Mouse (Mus musculus): ENCODE data around the gene Ttll11. TPM values are rescaled to one million over a fixed set of nuclear protein-coding genes. Genes with fewer than 3 reads are reported as not detected.

Gene Ttll11
- polyA plus RNA-seq, 1 experiment from 2014 or later = 0.94 TPM

DNA sequence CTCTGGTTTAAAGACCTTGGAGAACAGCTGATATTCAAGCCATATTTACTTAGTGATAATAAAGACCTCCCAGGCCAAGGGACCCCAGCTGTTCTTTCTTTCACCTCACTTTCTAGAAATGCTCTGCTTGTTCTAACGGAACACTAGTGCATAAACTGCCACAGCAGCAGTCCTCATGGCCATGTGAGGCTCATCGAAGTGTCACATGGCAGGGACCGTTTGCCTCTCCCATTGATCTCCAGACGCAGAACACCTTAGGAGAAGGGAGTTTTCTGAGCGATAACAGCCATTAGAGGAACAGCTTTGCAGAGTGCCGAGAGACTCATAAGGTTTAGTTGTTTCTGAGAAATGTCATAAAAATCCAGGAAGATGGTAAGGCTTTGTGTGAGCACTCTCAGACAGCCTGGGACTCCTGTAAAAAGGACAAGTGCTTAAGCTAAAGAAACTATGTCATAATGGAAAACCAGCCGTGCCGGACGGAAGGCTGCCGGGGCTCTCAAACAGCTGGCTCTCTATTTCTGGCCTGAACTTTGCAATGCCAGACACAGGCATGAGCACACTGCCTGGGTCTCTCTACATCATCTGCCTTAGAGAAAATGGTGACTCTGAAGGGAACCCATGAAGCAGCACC, 13.7 kb downstream of the Ttll11 start:
- no peaks in the 10 kb centered on the region for H3K9me3 ChIP-seq (replicated peaks)
- no peak overlapping the region for H3K27ac ChIP-seq
- 61% methylated on average over 10 of the region's 10 CpGs for WGBS
- no peaks in the 10 kb centered on the region for H3K36me3 ChIP-seq
- no peak overlapping the region for H3K4me2 ChIP-seq
- H3K27me3 ChIP-seq = no peaks in the 10 kb centered on the region
- H3K9ac ChIP-seq = no peak overlapping the region
- no peaks in the 10 kb centered on the region for H3K4me1 ChIP-seq (replicated peaks)
- H3K4me3 ChIP-seq = no peak overlapping the region
- no peak for ATAC-seq (replicated peaks; ENCODE audit: insufficient number of reproducible peaks, insufficient read depth, low FRiP score, low read depth)

GRCm38 (mm10) chr2:35963280-35963679, 16.4 kb downstream of the Ttll11 start:
- no peak for ATAC-seq (replicated peaks; ENCODE audit: insufficient number of reproducible peaks, insufficient read depth, low FRiP score, low read depth)
- Histone ChIP-seq H3K27me3 (no peaks in the 10 kb centered on the region), H3K9ac (no peak overlapping the region), H3K36me3 (no peaks in the 10 kb centered on the region), H3K27ac (no peak overlapping the region), H3K4me1 (replicated peaks) (no peaks in the 10 kb centered on the region), H3K9me3 (replicated peaks) (no peaks in the 10 kb centered on the region), H3K4me2 (no peak overlapping the region), H3K4me3 (no peak overlapping the region)
- WGBS = 85% methylated on average over 2 of the region's 2 CpGs

GRCm38 (mm10) chr2:35961593-35962127, 18.1 kb downstream of the Ttll11 start:
- 68% methylated on average over 3 of the region's 3 CpGs for WGBS
- Histone ChIP-seq H3K36me3 (no peaks in the 10 kb centered on the region), H3K27ac (no peak overlapping the region), H3K4me3 (no peak overlapping the region), H3K4me1 (replicated peaks) (no peaks in the 10 kb centered on the region), H3K27me3 (no peaks in the 10 kb centered on the region), H3K9ac (no peak overlapping the region), H3K9me3 (replicated peaks) (no peaks in the 10 kb centered on the region), H3K4me2 (no peak overlapping the region)
- no peak for ATAC-seq (replicated peaks; ENCODE audit: insufficient number of reproducible peaks, insufficient read depth, low FRiP score, low read depth)

GRCm38 (mm10) chr2:35957471-35958140, 22.1 kb downstream of the Ttll11 start:
- Histone ChIP-seq H3K4me1 (replicated peaks) (no peaks in the 10 kb centered on the region), H3K36me3 (no peaks in the 10 kb centered on the region), H3K27me3 (peaks cover 4% of the 10 kb centered on the region; the same call in 1 of the 2 replicates), H3K4me3 (no peak overlapping the region), H3K9ac (no peak overlapping the region), H3K4me2 (no peak overlapping the region), H3K27ac (no peak overlapping the region), H3K9me3 (replicated peaks) (no peaks in the 10 kb centered on the region)
- ATAC-seq (replicated peaks; ENCODE audit: insufficient number of reproducible peaks, insufficient read depth, low FRiP score, low read depth) = no peak
- 66% methylated on average over 7 of the region's 7 CpGs for WGBS

DNA sequence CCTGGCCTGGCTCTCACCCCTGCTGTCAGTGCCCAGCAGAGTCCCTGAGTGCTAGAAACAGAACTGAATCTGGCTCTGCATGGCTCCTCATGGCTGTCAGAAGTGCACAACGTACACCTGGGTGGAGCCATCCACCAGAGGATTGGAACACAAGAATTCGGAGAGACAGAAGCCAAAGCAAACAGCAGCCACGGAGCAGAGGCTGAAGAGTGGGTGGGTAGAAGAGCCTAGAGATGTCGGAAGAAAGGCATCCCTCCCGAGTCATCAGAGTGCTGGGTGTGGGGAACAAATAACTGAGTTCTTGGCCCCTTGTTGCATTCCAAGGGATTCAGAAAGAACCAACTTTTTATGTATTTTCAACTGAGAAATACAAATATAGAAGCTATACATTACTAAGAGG, 24.5 kb downstream of the Ttll11 start:
- Histone ChIP-seq H3K4me2 (no peak overlapping the region), H3K4me1 (replicated peaks) (no peaks in the 10 kb centered on the region), H3K27ac (no peak overlapping the region), H3K9me3 (replicated peaks) (no peaks in the 10 kb centered on the region), H3K9ac (no peak overlapping the region), H3K4me3 (no peak overlapping the region), H3K36me3 (no peaks in the 10 kb centered on the region), H3K27me3 (peaks cover 4% of the 10 kb centered on the region; the same call in 1 of the 2 replicates)
- WGBS = 34% methylated on average over 5 of the region's 5 CpGs
- ATAC-seq (replicated peaks; ENCODE audit: insufficient number of reproducible peaks, insufficient read depth, low FRiP score, low read depth) = no peak

GRCm38 (mm10) chr2:35952187-35952958, 27.3 kb downstream of the Ttll11 start:
- no peak overlapping the region for H3K9ac ChIP-seq
- H3K27me3 ChIP-seq = peaks cover 4% of the 10 kb centered on the region; the same call in 1 of the 2 replicates
- H3K4me2 ChIP-seq = no peak overlapping the region
- 55% methylated on average over 16 of the region's 16 CpGs for WGBS
- no peaks in the 10 kb centered on the region for H3K36me3 ChIP-seq
- no peak for ATAC-seq (replicated peaks; ENCODE audit: insufficient number of reproducible peaks, insufficient read depth, low FRiP score, low read depth)
- H3K4me1 ChIP-seq (replicated peaks) = no peaks in the 10 kb centered on the region
- no peak overlapping the region for H3K4me3 ChIP-seq
- no peak overlapping the region for H3K27ac ChIP-seq
- peaks cover 6% of the 10 kb centered on the region; the same call in 1 of the 2 replicates for H3K9me3 ChIP-seq (replicated peaks)

- Histone ChIP-seq H3K9me3 (replicated peaks) (peaks cover 6% of the 10 kb centered on the region; the same call in 1 of the 2 replicates), H3K27ac (no peak overlapping the region), H3K36me3 (no peaks in the 10 kb centered on the region), H3K4me3 (no peak overlapping the region), H3K4me2 (no peak overlapping the region), H3K27me3 (no peaks in the 10 kb centered on the region), H3K9ac (no peak overlapping the region), H3K4me1 (replicated peaks) (no peaks in the 10 kb centered on the region)
- no peak for ATAC-seq (replicated peaks; ENCODE audit: insufficient number of reproducible peaks, insufficient read depth, low FRiP score, low read depth)
- 76% methylated on average over 4 of the region's 4 CpGs for WGBS
These were observed 34.8 kb downstream of the Ttll11 start for GRCm38 (mm10) chr2:35944896-35945295.

- Histone ChIP-seq H3K4me2 (no peak overlapping the region), H3K4me3 (no peak overlapping the region), H3K36me3 (no peaks in the 10 kb centered on the region), H3K9me3 (replicated peaks) (no peaks in the 10 kb centered on the region), H3K9ac (no peak overlapping the region), H3K27ac (no peak overlapping the region), H3K4me1 (replicated peaks) (no peaks in the 10 kb centered on the region), H3K27me3 (no peaks in the 10 kb centered on the region)
- WGBS = 72% methylated on average over 9 of the region's 9 CpGs
- ATAC-seq (replicated peaks; ENCODE audit: insufficient number of reproducible peaks, insufficient read depth, low FRiP score, low read depth) = no peak
These were observed 36.8 kb downstream of the Ttll11 start for GRCm38 (mm10) chr2:35942960-35943359.

DNA sequence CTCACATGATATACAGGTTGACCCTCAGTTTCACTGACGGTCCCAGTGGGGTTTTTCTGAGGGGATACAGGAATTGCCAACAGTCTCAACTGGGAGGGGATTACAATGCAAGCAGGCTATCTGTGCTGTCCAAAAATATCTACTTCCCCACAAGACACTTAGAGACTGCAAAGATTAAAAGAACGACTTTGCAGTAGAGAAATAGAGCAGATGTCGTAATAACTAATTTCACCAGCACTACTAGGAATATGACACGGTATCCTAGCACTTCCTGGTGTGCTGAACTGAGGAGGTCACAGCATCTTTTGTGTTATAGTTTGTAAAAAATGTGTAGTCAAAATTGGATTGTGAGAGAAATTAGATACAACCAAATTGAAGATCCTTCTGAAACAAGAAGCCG, 44.7 kb downstream of the Ttll11 start:
- Histone ChIP-seq H3K36me3 (no peaks in the 10 kb centered on the region), H3K4me3 (no peak overlapping the region), H3K9me3 (replicated peaks) (no peaks in the 10 kb centered on the region), H3K9ac (no peak overlapping the region), H3K4me2 (no peak overlapping the region), H3K27ac (no peak overlapping the region), H3K27me3 (no peaks in the 10 kb centered on the region), H3K4me1 (replicated peaks) (no peaks in the 10 kb centered on the region; the same call in 1 of the 2 replicates)
- WGBS = 41% methylated on average over 5 of the region's 5 CpGs
- ATAC-seq (replicated peaks; ENCODE audit: insufficient number of reproducible peaks, insufficient read depth, low FRiP score, low read depth) = no peak

DNA sequence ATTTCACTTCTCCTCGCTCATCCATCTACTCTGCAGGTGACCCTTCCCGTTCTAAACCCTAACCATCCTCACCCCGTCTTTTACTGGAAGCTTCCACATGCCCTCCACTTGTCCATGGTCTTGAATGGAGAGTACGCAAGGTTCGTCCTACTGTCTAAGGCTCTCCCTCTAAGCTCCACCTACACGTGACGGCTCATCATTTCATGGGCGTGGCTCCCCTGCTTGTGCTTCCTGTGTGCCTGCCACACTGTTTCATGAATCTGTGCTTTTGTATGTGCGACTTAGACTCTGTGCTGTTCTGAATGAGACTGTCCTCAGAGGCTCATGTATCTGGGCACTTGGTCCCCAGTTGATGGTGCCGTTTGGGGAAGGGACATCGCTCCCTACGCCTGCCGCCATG, 46.6 kb downstream of the Ttll11 start:
- peaks cover 8% of the 10 kb centered on the region for H3K4me1 ChIP-seq (replicated peaks)
- no peak overlapping the region for H3K4me2 ChIP-seq
- no peaks in the 10 kb centered on the region for H3K9me3 ChIP-seq (replicated peaks)
- H3K27me3 ChIP-seq = no peaks in the 10 kb centered on the region
- no peak for ATAC-seq (replicated peaks; ENCODE audit: insufficient number of reproducible peaks, insufficient read depth, low FRiP score, low read depth)
- WGBS = 89% methylated on average over 13 of the region's 13 CpGs
- H3K9ac ChIP-seq = no peak overlapping the region
- H3K4me3 ChIP-seq = no peak overlapping the region
- no peak overlapping the region for H3K27ac ChIP-seq
- H3K36me3 ChIP-seq = no peaks in the 10 kb centered on the region

DNA sequence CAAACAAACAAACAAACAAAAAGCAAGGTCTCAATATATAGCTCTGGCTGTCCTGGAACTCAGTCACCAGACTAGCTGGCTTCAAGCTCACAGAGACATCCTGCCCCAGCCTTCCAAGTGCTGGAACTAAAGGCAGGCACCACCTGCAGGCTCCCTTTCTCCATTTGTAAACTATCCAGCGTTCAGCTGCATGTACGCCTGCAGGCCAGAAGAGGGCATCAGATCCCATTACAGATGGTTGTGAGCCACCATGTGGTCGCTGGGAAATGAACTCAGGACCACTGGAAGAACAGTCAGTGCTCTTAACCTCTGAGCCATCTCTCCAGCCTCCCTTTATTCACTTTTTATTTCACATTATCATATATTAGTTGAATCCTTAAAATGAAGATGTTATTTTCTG, 48.1 kb downstream of the Ttll11 start:
- 75% methylated on average over 3 of the region's 3 CpGs for WGBS
- Histone ChIP-seq H3K9ac (no peak overlapping the region), H3K4me2 (no peak overlapping the region), H3K27me3 (no peaks in the 10 kb centered on the region), H3K27ac (no peak overlapping the region), H3K4me1 (replicated peaks) (peaks cover 12% of the 10 kb centered on the region), H3K9me3 (replicated peaks) (no peaks in the 10 kb centered on the region), H3K4me3 (no peak overlapping the region), H3K36me3 (no peaks in the 10 kb centered on the region)
- no peak for ATAC-seq (replicated peaks; ENCODE audit: insufficient number of reproducible peaks, insufficient read depth, low FRiP score, low read depth)
